Mouse (Mus musculus): ENCODE data around the gene Tcf7l2.

- TF ChIP-seq CTCF (conservative IDR thresholded peaks at IDR 0.05; ENCODE audit: insufficient read depth, insufficient read length, low read depth, low read length): no peak
- TF ChIP-seq POLR2A (IDR thresholded peaks at IDR 0.05; ENCODE audit: low read depth, low read length): no peak
Measured at GRCm38 (mm10) chr19:55759006-55759405, 17.4 kb downstream of the Tcf7l2 start.

All from kidney, adult 2 months (tissue).